Mouse (Mus musculus) spleen, postnatal 14 days (tissue): ENCODE measurements around the gene Lhb.
A peak's percentile ranks its signal among the peaks of the same experiment; 100 is the strongest.
"Not testable (repeated sequence)": the region's sequence is repeated elsewhere in the genome, so short reads cannot be mapped to it uniquely, and the experiment has no call there.

Experiments used
- DNase-seq, 2 experiments: peaks; one replicate each; pipeline ENCODE4 v3.0.0; 2021 to 2022; ENCODE audit warnings: low spot score in 2 of 2

Gene Lhb

GRCm38 (mm10) chr7:45420615-45420919 is at the start of gene Lhb:
TSS of gene Lhb (plus strand) at chr7:45420820.
- no peak for DNase-seq

- no peak for DNase-seq
Observed at GRCm38 (mm10) chr7:45372371-45372770, 48.2 kb upstream of the Lhb start.

GRCm38 (mm10) chr7:45374620-45375019 is 46.0 kb upstream of the Lhb start:
- DNase-seq = no peak

- no peak for DNase-seq
Observed at GRCm38 (mm10) chr7:45376057-45376456, 44.6 kb upstream of the Lhb start.

GRCm38 (mm10) chr7:45386077-45386476 is 34.5 kb upstream of the Lhb start:
- DNase-seq = no peak

- no peak for DNase-seq
Observed at GRCm38 (mm10) chr7:45395129-45395541, 25.5 kb upstream of the Lhb start.

- peak; percentile 100 for DNase-seq
Observed at GRCm38 (mm10) chr7:45395578-45396336, 24.9 kb upstream of the Lhb start, which contains the start of gene Snrnp70. TSS of gene Snrnp70 (minus strand) at chr7:45395742.

GRCm38 (mm10) chr7:45396337-45396775 is 24.3 kb upstream of the Lhb start:
- not testable (repeated sequence) for DNase-seq

- DNase-seq = no peak
Observed at GRCm38 (mm10) chr7:45396787-45397186, 23.8 kb upstream of the Lhb start.

- no peak for DNase-seq
Observed at GRCm38 (mm10) chr7:45401521-45402085, 19.0 kb upstream of the Lhb start.

- peak in 1 of 2 experiments; percentile 59 for DNase-seq
Observed at GRCm38 (mm10) chr7:45403532-45404261, 16.9 kb upstream of the Lhb start.

- peak; percentile 61 to 76 for DNase-seq
Observed at GRCm38 (mm10) chr7:45405091-45406075, 15.2 kb upstream of the Lhb start, which contains the start of gene Kcna7. TSS of gene Kcna7 (plus strand) at chr7:45405653.

- DNase-seq = no peak
Observed at GRCm38 (mm10) chr7:45406157-45407156, 14.2 kb upstream of the Lhb start.

- DNase-seq = no peak
Observed at GRCm38 (mm10) chr7:45407836-45408235, 12.8 kb upstream of the Lhb start.

GRCm38 (mm10) chr7:45408351-45408750 is 12.3 kb upstream of the Lhb start:
- DNase-seq = no peak

GRCm38 (mm10) chr7:45408949-45409348 is 11.7 kb upstream of the Lhb start:
- DNase-seq = no peak

- no peak for DNase-seq
Observed at GRCm38 (mm10) chr7:45409497-45410163, 11.0 kb upstream of the Lhb start.

GRCm38 (mm10) chr7:45412421-45412820 is 8.2 kb upstream of the Lhb start:
- DNase-seq = no peak

- DNase-seq = no peak
Observed at GRCm38 (mm10) chr7:45413113-45413863, 7.3 kb upstream of the Lhb start, which contains the start of gene Ntf5. TSS of gene Ntf5 (plus strand) at chr7:45413695.
